Mouse (Mus musculus) R1 (cell line): Measurements from ENCODE around the gene Dedd2.

Source experiments
- DNase-seq: peaks from one replicate; pipeline ENCODE4 v3.0.0-alpha.2; 2018; ENCODE audit warnings: low read depth, low spot score

Gene Dedd2

GRCm38 (mm10) chr7:25218705-25219415 is 1.6 kb downstream of the Dedd2 start:
- peak; percentile 80 for DNase-seq

- DNase-seq, result no peak
These were observed 2.6 kb downstream of the Dedd2 start for GRCm38 (mm10) chr7:25217653-25218395.

DNA sequence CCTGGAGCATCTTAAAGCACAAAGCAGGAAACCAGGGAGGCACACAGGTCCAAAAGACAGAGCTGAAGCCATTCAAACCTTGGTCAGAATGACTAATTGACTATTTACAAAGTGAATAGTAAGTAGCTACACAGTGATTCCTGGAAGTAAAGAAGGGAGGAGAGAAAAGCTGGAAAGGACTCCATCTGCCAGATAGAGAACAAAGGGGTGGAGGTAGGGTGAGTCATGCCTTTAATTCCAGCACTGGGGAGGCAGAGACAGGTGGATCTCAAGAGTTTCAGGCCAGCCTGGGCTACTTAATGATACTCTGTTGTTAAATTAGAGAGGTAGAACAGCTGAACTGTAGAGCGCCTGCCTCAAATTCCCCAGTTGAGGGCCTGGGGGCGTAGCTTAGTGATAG is 6.2 kb downstream of the Dedd2 start:
- DNase-seq, result peak; percentile 82

GRCm38 (mm10) chr7:25213099-25213498 is 7.3 kb downstream of the Dedd2 start:
- DNase-seq, result no peak

- no peak for DNase-seq
These were observed 9.9 kb downstream of the Dedd2 start for GRCm38 (mm10) chr7:25210482-25210881.

DNA sequence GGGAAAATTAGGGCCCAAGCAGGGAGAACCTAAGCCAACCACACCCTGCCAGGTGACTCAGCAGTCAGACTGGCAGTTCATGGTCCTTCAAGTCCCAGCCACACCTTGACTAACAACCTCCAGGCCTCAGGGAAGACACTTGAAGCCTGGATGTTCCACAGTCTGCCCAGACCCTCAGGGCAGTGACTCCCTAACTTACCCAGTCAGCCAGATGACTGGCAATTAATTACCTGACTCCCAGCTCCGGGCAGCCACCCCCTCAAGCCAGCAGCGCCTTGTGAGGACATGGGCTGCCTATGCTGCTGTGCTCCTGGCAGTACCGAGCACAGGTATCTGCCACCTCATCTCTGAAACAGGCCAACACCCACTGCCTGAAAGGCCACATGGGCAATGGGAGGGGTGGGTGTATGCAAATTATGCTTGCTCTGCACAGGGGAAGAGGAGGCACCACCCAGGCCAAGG is 11.2 kb downstream of the Dedd2 start:
- DNase-seq, result no peak

DNA sequence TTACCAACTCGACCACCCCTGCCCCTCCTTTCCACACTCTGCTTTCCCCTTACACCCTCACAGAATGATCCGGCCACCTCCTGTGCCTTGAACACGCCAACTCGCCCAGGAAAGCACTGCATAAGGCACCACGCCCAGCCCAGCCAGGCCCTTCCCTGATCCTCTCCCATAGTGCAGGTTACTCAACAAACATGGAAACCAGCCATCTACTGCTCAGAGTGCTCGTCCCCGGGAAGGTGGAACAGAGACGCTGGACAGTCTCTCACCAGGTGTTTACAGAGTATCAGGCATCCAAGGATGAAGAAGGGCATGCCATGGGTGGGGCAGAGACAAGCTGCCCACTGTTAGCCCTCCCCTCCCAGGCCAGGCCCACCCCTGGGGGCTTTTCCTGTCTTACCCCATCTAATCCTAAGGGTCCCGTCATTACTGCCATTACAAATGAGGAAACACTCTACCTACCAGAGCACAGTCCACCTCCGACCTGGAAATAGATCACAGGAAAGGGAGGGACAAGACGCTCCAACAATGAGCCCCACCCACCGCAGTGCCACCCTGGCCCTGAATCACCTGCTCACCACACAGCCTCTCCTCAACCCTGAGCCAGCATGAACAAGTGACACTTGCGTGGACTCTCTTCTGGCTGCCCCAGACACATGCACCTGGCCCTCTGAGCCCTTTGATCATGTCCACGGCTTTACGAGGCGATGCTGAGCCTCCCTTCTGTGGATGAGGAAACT is 14.2 kb downstream of the Dedd2 start:
- no peak for DNase-seq

GRCm38 (mm10) chr7:25205355-25206093 is 14.9 kb downstream of the Dedd2 start:
- DNase-seq, result no peak

GRCm38 (mm10) chr7:25203624-25204023 is 16.8 kb downstream of the Dedd2 start:
- DNase-seq, result peak; percentile 46

DNA sequence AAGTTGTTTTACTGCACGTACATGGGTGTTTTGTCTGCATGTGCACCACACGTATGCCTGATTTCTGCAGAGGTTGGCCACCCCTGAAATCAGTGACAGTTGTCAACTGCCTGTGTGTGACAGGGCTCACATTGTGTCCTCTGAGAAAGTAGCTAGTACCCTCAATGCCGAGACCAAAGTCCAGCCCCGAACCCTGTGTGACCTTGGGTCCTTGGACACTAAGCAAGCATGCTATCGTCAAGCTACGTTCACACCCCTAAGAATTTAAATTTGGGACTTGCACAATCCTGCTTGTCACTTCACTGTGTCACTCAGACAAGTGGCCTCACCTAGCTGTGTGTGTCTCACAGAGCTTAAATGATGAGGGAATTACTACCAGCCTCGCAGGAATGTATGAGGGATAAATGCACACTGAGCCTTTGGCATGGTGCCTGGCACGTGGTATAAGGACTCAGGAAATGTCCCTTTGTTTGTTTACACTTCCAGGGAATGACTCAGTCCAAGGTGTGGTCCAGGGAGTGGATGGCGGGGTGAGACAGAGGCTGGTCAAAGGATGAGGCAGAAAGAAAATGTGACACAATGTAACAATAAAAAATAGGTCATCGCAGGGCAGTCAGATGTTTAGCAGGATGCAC is 22.9 kb downstream of the Dedd2 start:
- DNase-seq, result peak; percentile 45

GRCm38 (mm10) chr7:25196107-25196506 is 24.3 kb downstream of the Dedd2 start:
- DNase-seq, result no peak

- no peak for DNase-seq
These were observed 25.3 kb downstream of the Dedd2 start for GRCm38 (mm10) chr7:25195148-25195547.

GRCm38 (mm10) chr7:25192110-25192509 is 28.3 kb downstream of the Dedd2 start:
- peak; percentile 85 for DNase-seq

DNA sequence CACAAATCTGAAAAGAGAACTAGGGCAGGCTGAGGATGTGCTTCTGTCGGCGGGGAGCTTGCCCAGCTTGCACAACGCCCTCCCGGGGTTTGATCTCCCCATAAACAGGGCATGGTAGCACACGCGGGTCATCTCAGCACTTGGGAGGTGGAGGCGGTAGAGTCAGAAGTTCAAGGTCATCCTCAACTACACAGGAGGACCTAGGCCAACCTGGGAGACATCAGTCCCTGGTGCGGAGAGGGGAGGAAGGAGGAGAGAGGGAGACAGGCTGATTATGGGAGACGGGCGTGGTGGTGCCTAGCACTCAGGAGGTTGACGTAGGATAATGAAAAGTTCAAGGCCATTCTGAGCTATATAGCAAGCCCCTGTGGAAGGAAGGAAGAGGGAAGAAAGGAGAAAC is 29.6 kb downstream of the Dedd2 start:
- DNase-seq, result peak; percentile 75

DNA sequence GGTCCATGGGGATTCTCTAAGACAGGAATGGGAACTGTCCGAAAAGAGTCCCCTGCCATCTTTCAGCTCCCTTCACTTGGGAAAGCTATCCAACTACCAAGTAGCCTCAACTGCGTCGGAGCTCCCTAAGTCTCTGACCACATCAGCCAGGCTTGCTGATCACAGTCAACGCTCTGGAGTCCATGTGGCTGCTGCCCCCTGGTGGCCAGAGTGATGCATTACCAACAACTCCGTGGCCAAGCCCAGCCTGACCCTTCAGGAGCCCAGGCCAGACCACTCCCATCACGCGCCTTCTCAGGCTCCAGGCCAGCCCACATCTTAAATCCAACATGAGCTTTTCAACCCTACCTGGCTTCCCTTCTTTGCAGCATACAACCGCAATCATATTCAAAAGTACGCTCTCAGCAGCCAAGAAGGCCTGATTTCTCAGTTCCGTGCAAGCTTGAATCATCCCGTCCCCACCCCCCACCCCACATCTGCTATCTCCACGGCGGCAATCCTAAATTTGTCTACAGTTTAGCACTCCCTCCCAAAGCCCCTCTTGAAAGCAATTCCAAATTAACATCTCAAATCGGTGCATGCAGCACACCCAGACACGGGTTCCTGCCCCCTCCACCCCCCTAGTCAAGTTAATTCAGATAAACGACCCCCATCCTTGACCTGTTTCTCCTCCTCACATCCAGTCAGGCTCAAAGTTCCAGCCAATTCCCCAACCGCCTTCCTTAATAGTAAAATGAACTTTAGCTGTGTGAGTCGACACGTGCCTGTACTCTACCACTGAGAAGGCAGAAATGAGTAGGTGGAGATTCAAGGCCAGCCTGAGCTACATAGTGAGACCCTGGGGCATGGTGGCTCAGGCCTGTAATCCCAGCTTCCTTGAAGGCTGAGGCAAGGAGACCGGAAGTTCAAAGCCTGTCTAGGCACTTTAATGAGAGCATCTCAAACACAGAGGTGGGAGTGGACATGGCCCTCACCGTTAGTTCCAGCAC is 32.5 kb downstream of the Dedd2 start:
- peak; percentile 93 for DNase-seq

DNA sequence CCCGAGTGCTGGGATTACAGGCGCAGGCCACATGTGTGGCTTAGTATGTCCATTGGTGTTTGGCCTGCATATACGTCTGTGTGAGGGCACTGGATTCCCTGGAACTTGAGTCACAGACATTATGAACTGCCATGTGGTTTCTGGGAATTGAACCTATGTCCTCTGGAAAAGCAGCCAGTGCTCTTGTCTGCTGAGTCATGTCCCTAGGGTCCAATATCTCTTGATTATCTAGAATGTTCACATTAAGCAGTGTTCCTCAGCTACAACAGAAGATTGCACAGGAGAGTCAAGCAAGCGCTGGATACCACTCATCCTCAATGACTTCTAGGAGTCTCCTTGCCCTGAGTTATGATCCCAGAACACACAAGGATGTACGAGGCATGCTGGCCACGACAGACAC is 36.3 kb downstream of the Dedd2 start:
- DNase-seq, result no peak

DNA sequence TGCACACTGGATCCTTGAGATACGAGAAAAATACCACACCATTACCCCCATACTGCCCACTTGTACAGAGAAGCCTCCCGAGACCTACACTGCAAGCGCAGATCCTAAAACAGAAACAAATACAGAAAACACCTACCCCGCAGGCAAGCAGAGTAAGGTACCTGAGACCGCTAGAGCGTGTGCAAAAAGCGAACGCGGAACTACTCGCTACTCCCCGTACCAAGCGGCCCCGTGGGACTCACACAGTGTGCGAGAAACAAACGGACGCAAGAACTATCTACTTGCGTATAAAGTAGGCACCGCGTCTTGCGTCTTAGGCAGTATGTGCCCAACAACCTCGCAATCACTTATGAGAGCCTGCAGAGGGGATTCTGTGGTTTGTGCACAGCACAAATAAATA is 38.6 kb downstream of the Dedd2 start:
- DNase-seq, result no peak

DNA sequence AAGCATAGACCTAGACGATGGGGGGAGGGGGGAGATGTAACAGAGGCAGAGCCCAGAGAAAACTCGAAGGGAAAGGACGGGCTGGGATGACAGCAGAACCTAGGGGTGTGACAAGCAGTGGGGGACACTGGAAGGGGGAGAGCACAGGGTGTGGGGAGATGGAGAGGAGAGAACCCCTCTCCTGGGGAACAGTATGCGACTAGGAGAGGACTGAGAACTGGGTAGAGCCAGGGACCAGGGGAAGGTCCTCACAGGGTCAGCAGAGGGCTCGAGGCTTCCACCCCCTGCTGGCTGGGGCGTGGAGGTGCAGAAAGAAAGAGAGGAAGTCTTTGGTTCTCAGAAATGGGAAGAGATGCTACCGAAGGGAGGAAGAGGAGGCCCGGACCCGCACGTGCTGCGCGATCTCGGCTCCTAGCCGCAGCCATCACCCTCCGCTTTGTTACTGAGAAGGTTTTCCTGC is 39.1 kb downstream of the Dedd2 start:
- DNase-seq, result peak; percentile 45

GRCm38 (mm10) chr7:25180512-25180911 is 39.9 kb downstream of the Dedd2 start:
- DNase-seq, result no peak
